Mouse (Mus musculus): Measurements from ENCODE around the gene Hyal1. TPM values are rescaled to one million over a fixed set of nuclear protein-coding genes. Genes with fewer than 3 reads are reported as not detected.
A peak's percentile ranks its signal among the peaks of the same experiment; 100 is the strongest.

Gene Hyal1
- polyA plus RNA-seq, 1 experiment, result 16.8 TPM

- DNase-seq (ENCODE audit: low spot score), result no peak
Observed at GRCm38 (mm10) chr9:107594281-107595062, 17.7 kb downstream of the Hyal1 start.

GRCm38 (mm10) chr9:107596619-107597569 lies 20.2 kb downstream of the Hyal1 start:
- no peak for DNase-seq (ENCODE audit: low spot score)

GRCm38 (mm10) chr9:107598385-107598784 lies 21.7 kb downstream of the Hyal1 start:
- DNase-seq (ENCODE audit: low spot score), result no peak

GRCm38 (mm10) chr9:107599433-107599832 lies 22.7 kb downstream of the Hyal1 start:
- no peak for DNase-seq (ENCODE audit: low spot score)

GRCm38 (mm10) chr9:107599842-107600241 lies 23.1 kb downstream of the Hyal1 start:
- no peak for DNase-seq (ENCODE audit: low spot score)

- no peak for DNase-seq (ENCODE audit: low spot score)
Observed at GRCm38 (mm10) chr9:107600745-107601144, 24.0 kb downstream of the Hyal1 start.

- no peak for DNase-seq (ENCODE audit: low spot score)
Observed at GRCm38 (mm10) chr9:107601275-107601674, 24.5 kb downstream of the Hyal1 start.

GRCm38 (mm10) chr9:107602068-107602648 lies 25.4 kb downstream of the Hyal1 start:
- peak; percentile 89 for DNase-seq (ENCODE audit: low spot score)

- DNase-seq (ENCODE audit: low spot score), result no peak
Observed at GRCm38 (mm10) chr9:107603251-107603650, 26.5 kb downstream of the Hyal1 start.

GRCm38 (mm10) chr9:107605041-107605661 lies 28.4 kb downstream of the Hyal1 start:
- DNase-seq (ENCODE audit: low spot score), result no peak

GRCm38 (mm10) chr9:107606591-107606990 lies 29.9 kb downstream of the Hyal1 start:
- DNase-seq (ENCODE audit: low spot score), result no peak

- DNase-seq (ENCODE audit: low spot score), result no peak
Observed at GRCm38 (mm10) chr9:107607036-107607435, 30.3 kb downstream of the Hyal1 start.

GRCm38 (mm10) chr9:107607653-107608245 lies 31.0 kb downstream of the Hyal1 start:
- DNase-seq (ENCODE audit: low spot score), result no peak

GRCm38 (mm10) chr9:107608741-107609432 lies 32.2 kb downstream of the Hyal1 start, which contains the start of gene Sema3b:
Sema3b (minus strand) TSS chr9:107609229.
- no peak for DNase-seq (ENCODE audit: low spot score)

GRCm38 (mm10) chr9:107609433-107609830 lies 32.7 kb downstream of the Hyal1 start:
- DNase-seq (ENCODE audit: low spot score), result no peak

- no peak for DNase-seq (ENCODE audit: low spot score)
Observed at GRCm38 (mm10) chr9:107611456-107612190, 34.9 kb downstream of the Hyal1 start.

- peak; percentile 98 for DNase-seq (ENCODE audit: low spot score)
Observed at GRCm38 (mm10) chr9:107612191-107612944, 35.6 kb downstream of the Hyal1 start.

GRCm38 (mm10) chr9:107612945-107613569 lies 36.3 kb downstream of the Hyal1 start:
- no peak for DNase-seq (ENCODE audit: low spot score)

GRCm38 (mm10) chr9:107615035-107615434 lies 38.3 kb downstream of the Hyal1 start:
- no peak for DNase-seq (ENCODE audit: low spot score)

Measured in urinary bladder, adult 2 months (tissue).